Mouse (Mus musculus): ENCODE measurements around the gene Ncoa7.
"Not testable (repeated sequence)": the region's sequence is repeated elsewhere in the genome, so short reads cannot be mapped to it uniquely, and the experiment has no call there.

Gene Ncoa7

GRCm38 (mm10) chr10:30674825-30675224 lies 128.3 kb downstream of the Ncoa7 start:
- DNase-seq (ENCODE audit: low spot score in 2 of 2): peak in 1 of 2 experiments; percentile 2

- DNase-seq (ENCODE audit: low spot score in 2 of 2): no peak
These were observed 136.5 kb downstream of the Ncoa7 start for GRCm38 (mm10) chr10:30666580-30666979.

GRCm38 (mm10) chr10:30660564-30661328 lies 142.4 kb downstream of the Ncoa7 start:
- no peak for DNase-seq (ENCODE audit: low spot score in 2 of 2)

- no peak for DNase-seq (ENCODE audit: low spot score in 2 of 2)
These were observed 147.5 kb downstream of the Ncoa7 start for GRCm38 (mm10) chr10:30655655-30656054.

GRCm38 (mm10) chr10:30647681-30648080 lies 155.4 kb downstream of the Ncoa7 start:
- DNase-seq (ENCODE audit: low spot score in 2 of 2): no peak

GRCm38 (mm10) chr10:30638216-30638615 lies 164.9 kb downstream of the Ncoa7 start:
- DNase-seq (ENCODE audit: low spot score in 2 of 2): no peak

- not testable (repeated sequence) for DNase-seq (ENCODE audit: low spot score in 2 of 2)
These were observed 166.5 kb downstream of the Ncoa7 start for GRCm38 (mm10) chr10:30636474-30637154.

GRCm38 (mm10) chr10:30632718-30633117 lies 170.4 kb downstream of the Ncoa7 start:
- DNase-seq (ENCODE audit: low spot score in 2 of 2): no peak

GRCm38 (mm10) chr10:30629977-30630376 lies 173.1 kb downstream of the Ncoa7 start:
- DNase-seq (ENCODE audit: low spot score in 2 of 2): no peak

- DNase-seq (ENCODE audit: low spot score in 2 of 2): no peak
These were observed 173.6 kb downstream of the Ncoa7 start, which contains the start of gene Hint3 for GRCm38 (mm10) chr10:30629513-30629912. Hint3 (minus strand) TSS chr10:30629632.

GRCm38 (mm10) chr10:30628444-30628843 lies 174.7 kb downstream of the Ncoa7 start:
- DNase-seq (ENCODE audit: low spot score in 2 of 2): not testable (repeated sequence)

GRCm38 (mm10) chr10:30627548-30627947 lies 175.6 kb downstream of the Ncoa7 start:
- peak in 1 of 2 experiments; percentile 11 for DNase-seq (ENCODE audit: low spot score in 2 of 2)

GRCm38 (mm10) chr10:30624161-30625019 lies 178.7 kb downstream of the Ncoa7 start:
- DNase-seq (ENCODE audit: low spot score in 2 of 2): no peak

GRCm38 (mm10) chr10:30622928-30623327 lies 180.2 kb downstream of the Ncoa7 start:
- DNase-seq (ENCODE audit: low spot score in 2 of 2): no peak

- DNase-seq (ENCODE audit: low spot score in 2 of 2): no peak
These were observed 184.3 kb downstream of the Ncoa7 start for GRCm38 (mm10) chr10:30618918-30619210.

GRCm38 (mm10) chr10:30618091-30618917 lies 184.8 kb downstream of the Ncoa7 start:
- DNase-seq (ENCODE audit: low spot score in 2 of 2): peak; percentile 99

GRCm38 (mm10) chr10:30613039-30613438 lies 190.1 kb downstream of the Ncoa7 start:
- no peak for DNase-seq (ENCODE audit: low spot score in 2 of 2)

GRCm38 (mm10) chr10:30609614-30610013 lies 193.5 kb downstream of the Ncoa7 start:
- DNase-seq (ENCODE audit: low spot score in 2 of 2): no peak

GRCm38 (mm10) chr10:30608109-30608508 lies 195.0 kb downstream of the Ncoa7 start:
- no peak for DNase-seq (ENCODE audit: low spot score in 2 of 2)

- DNase-seq (ENCODE audit: low spot score in 2 of 2): peak; percentile 85
These were observed 202.6 kb downstream of the Ncoa7 start, which contains the start of gene Trmt11 for GRCm38 (mm10) chr10:30600542-30600966. Trmt11 (minus strand) TSS chr10:30600749.

- peak in 1 of 2 experiments; percentile 4 for DNase-seq (ENCODE audit: low spot score in 2 of 2)
These were observed 203.0 kb downstream of the Ncoa7 start for GRCm38 (mm10) chr10:30600094-30600534.
